Mouse (Mus musculus) cerebellum, postnatal 4 days (tissue): ENCODE measurements around the gene Tlk1.

Experiments used
- DNase-seq, 2 experiments: peaks; one replicate each; pipeline ENCODE4 v3.0.0; 2022; ENCODE audit warnings: low spot score in 2 of 2, mixed read lengths in 1 of 2

The Tlk1 gene

DNA sequence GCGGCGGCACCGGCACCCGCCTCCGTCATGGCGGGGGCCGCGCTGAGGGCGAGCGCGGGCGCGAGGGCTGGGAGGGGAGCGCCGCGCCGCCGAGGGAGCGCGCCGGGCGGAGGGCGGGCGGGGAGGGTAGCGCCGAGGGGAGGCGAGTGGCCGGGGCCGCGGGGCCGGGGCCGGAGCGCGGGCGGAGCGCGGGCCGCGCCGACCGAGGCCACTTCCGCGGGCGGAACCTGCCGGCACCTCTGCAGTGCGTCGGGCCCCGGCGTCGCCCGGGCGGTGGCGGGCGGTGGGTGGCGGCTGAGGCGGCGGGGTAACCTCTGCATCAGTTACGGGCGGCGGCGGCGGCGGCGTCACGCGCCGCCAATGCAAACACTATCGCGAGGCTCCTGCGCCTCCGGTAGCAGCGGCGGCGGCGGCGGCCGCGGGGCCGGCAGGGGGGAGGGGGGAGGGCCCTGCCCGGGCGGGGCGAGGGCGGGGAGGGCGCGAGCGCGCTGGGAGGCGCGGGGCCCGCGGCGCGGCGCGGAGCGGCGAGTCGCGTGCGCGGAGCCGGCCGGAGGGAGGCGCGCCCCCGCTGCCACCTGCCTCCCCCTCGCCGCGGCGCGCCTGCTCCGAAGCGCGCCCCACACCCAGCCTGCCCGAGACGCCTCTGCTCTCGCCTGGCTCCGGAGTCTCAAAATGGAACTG lies at the start of gene Tlk1:
TSS of gene Tlk1 (minus strand) at position 358 of the 681 bp plus-strand sequence.
- DNase-seq = peak; percentile 50 to 78

DNA sequence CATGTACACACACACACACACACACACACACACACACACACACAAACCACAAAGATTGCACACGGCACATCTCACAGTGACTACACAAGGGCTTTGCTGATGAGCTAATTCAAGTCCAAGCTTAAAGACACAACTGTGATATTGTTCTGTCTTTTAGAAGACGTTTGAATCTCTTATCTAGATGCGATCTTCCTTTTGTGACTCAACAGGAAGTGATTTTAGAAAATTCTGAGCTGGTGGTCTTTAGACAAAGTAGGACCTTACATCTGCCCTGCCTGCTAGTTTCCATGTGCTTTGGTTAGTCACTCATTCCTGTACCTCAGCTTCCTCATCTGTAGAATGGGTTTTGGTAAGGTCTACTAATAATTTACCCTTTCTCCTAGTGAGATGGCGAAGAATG lies 49.6 kb upstream of the Tlk1 start:
- DNase-seq = no peak

DNA sequence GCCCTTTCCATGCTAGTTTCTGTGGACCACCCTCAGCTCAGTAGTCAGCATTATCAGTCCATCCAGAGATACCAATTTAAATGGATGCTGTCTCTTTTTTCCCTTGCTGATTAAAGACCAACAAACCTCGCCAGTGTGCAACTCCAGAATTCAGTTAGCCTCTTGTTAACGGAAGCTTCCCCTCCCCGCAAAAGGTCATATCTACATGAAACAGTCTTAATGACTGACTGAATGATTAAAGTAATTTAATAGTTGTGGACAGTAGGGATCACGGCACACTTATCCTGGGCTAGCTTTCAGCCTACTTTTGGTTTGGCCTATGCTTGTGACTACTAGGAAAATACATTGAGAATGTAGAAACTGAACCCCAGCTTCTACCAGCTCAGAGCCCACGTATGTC lies 47.6 kb upstream of the Tlk1 start:
- DNase-seq = no peak

DNA sequence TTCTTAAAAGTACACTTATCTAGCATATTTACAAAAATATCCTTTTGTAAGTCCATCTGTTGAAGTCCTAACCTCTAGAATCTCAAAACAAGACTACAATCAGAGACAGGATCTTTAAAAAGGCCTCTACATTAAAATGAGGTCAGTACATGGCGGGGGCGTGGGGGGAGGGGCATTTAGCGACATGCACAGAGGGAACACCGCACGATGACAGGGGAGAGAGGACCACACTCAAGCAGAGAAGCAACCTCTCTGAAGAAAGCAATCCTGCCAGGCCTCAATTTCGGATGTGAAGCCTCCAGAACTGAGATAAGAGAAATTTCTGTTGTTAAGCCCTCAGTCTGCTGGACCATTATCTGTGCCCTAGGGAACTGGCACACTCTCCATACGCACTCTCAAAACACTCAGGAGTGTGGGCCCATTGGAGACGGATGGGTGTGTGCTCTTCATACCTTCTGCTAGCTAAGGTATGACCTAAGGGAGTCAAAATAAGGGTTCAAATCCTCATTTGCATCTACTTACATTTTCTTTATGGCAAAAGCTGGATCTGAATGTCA lies 46.0 kb upstream of the Tlk1 start:
- DNase-seq = no peak

DNA sequence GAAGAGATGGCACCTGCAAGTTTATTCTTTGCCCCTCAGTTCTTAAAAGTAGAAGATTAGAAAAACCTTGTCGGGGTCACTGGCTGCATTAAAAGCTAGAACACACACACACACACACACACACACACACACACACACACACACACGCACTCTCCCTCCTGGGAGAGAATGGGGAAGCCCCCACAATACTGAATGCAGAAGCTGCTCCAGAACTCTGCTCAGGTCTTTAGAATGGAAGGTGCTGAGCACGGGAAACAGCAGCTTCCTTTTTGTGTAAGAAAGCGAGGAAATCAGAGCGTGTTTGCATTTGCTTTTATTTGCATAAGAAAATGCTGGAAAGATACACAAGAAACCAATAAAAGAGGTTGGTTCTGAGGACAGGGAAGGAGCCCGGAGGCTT lies 45.3 kb upstream of the Tlk1 start:
- DNase-seq = no peak

DNA sequence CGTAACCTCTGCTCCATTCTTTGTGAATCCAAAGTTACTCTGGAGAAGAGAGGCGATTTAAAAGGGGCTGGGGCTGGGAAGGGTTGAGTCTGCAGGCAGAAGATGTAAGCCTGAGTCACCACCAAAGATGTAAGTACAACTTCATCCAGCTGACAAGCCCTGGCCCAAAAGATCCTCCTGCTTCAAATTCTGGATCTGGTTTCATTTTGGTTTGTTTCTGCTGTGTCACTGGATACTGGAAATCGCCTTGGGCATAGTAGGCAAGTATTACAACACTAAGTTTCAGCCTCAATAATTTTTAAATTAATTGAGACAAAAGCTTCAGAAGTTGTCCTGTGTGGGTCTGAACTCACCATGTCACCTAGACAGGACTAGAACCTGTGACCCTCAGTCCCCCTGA lies 43.6 kb upstream of the Tlk1 start:
- no peak for DNase-seq

DNA sequence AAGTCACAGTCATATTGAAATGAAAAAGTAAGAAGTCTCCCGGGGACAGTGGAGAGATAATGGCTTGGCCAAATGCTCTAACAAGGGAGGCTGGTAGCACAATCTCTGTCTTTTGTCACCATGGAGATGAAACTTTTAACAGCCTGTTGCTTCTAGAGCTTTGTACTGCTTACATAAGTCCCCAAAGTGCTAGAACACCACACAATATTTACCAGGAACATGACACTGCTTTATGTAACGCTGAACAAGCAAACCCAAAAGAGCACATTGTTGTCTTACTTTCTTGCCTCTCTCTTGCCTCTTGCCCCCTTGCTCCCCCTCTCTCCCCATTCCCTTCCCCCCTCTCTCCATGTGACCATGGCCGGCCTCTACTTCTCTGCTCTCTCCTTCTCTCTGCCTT lies 41.7 kb upstream of the Tlk1 start:
- no peak for DNase-seq

DNA sequence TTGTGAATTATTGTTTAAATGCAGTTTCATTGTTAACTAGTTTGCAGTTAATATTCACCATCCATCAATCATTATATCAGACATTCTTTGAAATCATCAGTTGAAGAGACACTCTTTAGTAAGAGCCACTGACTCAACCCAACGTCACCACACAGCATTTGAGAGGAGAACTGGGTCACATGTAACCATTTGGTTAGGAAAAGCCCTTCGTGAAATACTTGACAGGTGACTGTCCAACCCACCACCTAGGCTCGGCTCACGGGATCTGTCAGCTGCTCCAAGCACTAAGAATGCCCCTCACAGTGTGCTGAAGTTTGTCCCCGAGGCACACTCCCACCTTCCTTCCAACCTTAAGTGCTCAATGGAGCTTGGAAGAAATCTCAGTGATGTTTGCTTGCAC lies 37.4 kb upstream of the Tlk1 start:
- DNase-seq = no peak

DNA sequence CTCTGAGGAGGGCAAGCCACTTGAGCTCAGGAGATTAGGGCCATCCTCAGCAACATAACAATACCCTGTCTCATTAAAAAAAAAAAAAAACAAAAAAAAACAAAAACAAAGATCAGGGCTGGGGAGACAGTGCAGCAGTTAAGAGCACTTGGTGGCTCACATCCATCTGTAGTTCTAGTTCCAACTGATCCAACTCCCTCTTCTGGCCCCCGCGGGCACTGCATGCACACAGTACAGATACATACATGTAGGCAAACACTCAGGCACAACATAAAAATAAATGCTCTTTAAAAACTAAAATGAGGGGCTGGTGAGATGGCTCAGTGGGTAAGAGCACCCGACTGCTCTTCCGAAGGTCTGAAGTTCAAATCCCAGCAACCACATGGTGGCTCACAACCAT lies 34.2 kb upstream of the Tlk1 start:
- DNase-seq = no peak

DNA sequence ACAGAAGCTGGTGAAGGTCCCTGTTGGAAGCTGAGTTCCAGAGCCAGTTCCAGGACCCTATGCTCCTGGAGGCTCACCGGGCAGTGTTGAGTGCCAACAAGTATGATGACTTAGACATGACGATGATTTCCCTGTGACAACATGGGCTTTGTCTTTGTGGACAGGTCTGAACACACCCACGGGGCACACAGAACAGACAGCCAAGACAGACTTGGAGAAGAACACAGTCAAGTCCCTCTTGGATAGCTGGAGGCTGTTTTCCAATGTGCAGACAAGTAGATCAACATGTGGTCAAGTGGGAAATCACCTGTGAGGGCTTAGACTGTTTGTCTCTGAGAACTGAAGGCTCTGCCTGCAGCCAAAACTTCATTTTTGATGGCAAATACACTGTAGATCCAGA lies 31.4 kb upstream of the Tlk1 start:
- no peak for DNase-seq

DNA sequence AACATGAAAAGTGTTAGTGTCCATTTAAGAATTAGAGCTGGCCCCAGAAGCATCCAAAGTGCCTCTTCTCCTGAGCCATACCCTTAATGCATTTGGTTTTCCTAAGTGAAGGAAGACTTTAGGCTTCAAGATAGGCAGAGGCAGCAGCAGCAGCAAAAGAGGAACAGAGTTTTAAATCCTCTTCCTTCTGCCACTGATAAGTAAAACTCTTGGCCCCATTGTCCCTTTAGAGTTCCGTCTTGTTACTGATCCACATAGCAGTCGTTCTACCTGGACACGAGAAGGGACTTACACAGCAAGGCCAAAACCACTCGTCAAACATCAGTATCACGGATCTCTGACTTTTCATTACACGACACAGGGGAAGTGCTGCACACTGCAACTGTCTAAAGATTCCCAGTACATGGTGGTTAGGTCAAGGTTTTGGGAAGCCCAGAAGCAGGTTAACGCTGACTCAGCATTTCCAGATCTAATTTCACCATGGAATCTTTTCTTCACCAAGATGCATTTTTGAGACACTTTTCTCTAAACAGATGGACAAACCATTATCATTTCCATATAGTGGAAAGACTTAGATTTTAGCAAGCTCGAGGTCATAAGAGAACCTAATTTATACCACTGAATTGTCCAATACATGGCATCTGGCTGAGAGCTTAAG lies 28.8 kb upstream of the Tlk1 start:
- DNase-seq = no peak

DNA sequence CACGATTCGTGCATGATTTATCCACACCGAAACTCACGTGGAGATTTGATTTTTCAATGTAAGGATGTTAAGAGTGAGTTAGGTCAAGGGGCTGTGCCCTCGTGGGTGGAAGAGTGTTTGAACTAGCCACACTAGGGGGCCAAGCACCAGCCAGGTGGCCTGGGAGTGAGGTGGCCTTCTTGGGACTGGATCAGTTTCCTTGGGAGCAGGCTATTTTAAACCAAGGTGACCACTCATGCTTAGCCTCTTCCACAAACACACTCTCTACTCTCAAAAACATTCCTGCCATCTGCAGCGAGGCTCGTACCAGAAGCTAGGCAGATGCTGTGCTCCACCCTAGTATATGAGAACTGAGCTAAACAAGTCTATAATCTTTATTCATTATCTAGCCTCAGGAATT lies 27.8 kb upstream of the Tlk1 start:
- no peak for DNase-seq

DNA sequence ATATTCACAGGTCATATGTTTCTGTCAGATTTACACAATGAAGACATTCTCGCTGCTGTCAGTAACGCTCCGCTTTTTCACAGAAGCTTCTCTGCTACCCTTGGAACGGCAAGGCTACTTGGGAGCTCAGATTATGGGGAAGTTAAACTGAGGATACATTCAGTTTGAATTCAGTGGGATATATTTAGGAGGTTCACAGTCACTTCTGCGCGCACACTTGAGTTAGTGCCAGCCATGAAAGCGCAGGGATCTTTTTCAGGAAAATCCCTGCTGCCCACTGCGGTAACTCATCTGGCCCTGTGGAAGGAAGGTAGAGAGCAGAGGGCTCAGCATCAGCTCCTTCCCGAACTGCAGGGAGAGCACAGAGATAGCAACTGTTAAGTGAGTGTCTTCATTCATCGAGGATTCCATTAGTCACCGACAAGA lies 27.3 kb upstream of the Tlk1 start:
- no peak for DNase-seq

DNA sequence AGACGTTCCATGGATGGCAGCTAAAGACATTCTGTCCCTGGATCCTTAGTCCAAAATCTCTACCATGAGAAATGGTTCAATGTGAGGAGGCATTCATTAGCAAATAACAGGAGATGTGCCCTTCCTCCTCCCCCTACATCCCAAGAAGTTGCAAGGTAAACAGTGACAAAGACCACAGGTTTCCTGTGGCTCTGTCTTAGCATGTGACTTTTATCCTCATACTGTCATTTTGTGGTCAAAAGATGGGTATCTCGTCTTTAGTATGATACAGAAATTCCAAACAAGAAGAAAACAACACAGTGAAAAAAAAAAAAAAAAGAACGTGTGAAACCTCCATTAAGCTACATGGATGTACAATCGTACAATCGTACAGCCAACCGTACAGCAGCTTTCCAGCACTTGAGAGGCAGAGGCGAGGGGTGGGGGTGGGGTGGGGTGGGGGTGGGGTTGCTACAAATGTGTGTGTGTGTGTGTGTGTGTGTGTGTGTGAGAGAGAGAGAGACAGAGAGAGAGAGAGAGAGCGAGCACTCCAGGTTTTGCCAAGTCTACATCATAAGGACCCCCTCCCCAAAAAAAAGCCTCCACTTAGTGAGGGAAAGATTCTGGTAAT lies 26.8 kb upstream of the Tlk1 start:
- DNase-seq = no peak

DNA sequence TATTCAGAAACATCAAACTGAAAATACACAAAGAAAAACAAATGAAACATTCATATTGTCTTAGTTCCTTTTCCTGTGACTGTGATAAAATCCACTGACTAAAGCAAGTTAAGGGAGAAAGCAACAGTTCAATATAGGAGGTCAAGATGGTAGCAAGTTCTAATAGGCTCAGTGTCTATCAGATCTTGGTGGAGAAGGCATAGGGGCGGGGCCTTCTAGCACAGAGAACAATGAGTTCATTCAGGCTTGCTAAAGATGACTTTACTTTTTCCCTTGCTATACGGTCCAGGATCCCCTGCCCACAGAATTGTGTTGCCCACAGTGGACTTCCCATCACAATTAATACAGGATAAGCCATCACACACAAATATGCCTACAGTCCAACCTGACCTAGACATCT lies 20.3 kb upstream of the Tlk1 start:
- no peak for DNase-seq

DNA sequence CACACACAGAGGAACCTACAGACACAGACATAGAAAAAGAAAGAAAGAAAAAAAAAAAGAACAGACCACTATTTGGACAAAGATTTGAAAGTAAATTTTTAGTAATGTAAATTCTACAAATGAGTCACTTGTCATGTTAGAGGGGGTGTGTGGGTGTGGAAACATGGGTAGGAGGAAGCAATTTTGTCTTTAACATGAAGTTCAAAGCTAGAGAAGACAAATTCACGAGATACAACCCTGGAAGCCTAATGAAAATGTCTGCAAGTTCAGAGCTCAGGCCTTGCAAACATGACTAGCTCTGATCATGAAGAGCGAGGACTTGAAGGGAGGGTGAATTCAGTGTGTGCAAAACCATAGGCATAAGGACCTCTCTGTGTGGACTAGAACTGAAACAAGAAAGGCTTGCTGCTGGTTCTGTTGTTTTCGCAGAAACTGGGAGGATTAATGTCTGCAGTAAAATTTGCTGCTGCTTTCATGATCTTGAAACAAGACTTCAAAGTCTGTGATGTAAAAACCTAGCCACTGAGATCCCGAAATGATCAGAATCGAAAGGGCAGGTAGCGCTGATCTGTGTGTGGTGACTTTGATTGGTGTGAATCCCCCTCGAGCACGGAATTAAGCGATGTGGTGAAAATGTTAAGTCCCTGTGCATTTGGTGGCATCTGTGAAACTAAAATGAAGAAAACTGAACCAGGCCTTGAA lies 19.3 kb upstream of the Tlk1 start:
- DNase-seq = no peak

DNA sequence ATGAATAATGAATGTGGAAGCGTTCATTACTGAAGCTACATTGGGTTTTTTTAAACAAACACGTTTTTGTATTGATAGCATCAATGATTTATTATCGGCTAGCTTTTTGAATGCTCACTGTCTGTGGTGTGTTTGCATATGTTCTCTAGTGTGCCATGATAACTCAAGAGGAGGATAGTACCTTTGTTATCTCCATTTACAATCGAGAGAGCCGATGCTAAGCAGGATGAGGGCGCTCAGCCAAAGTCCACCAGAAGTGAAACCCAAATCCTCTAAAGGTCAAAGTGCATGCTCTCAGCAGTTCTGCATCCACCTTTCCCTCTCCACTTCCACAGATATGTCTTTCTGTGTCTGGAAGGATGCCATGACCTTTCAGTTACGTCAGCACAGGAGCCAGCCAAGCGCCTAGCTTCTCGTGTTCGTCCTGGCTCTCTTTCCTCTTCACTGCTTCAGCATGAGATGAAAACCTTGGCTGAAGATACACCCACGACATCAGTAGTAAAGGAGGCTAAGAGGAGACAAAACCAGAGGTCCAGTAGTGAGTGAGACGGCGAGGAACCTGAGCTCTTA lies 16.6 kb upstream of the Tlk1 start:
- DNase-seq = no peak

DNA sequence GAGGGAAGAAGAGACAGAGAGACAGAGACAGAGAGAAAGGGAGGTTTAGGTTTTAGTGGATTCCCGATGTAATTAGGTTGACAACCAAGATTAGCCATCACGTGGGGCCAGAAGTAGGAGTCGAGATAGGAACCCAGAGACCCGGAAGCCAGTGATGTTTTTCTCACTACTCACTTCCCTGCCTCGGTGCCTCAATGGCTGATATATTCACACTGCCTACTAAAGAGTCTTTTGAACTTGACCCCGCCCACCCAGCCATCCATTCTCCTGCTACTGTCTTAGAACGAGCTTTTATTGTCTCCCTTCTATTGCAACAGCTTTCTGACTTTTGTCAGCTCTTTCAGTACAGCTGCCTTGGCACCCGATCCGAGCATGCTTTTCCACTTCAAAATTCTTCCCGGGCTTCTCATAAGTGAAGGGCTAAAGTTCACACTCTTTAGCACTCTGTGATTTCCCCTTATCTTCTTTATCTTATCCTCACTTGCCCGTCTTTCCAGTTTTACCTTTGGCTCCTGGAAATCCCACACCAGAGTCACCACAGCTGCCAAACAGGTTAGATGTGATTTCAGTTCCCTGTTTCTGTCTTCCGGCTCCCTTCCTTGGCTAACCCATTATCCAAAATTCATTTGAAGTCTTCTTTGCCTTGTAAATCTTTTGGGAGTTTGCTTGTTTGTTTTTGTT lies 13.1 kb upstream of the Tlk1 start:
- DNase-seq = no peak

DNA sequence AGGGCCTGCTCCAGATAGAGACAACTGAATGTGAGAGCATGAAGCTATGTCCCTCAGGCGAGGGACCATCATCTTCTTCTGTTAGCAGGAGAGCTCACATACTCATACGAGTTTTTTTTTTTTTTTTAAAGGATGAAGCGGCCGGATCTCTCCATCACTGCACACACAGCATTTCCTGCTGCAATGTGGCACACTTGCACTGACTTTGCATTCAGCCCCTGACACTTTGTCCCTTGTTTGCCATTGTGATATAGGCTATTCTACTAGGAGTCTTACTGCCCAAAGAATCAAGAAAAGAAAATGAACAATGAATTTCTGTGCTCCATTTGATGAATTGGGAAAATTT lies 10.8 kb upstream of the Tlk1 start:
- DNase-seq = no peak

DNA sequence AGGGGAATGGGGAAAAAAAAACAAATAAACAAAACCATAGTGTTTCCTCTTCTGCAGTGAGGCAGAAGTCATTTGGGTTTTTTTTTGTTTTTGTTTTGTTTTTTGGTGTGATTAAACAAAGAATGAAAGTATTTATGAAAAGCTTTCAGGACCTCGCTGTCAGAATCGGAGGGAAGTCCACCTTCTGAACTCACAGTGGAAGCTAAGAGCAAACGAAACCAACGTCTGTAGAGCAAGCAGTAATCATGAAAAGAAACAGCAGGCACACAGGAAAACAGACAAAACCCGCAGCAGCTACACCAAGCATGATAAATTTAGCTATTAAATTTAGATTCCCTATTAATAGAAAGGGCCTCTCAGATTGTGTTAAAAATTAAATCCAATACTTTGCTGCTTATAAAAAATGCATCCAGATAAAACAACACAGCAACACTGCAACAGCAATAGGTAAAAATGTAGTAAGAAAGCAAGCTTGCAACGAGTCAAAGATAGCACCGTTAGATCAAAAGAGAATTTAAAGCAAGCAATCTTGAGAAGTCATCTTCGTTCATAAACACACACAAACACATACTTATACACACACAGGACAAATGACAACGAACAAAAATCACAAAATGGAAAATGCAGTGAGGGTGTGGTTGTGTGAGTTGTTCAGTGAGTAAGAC lies 10.2 kb upstream of the Tlk1 start:
- no peak for DNase-seq

DNA sequence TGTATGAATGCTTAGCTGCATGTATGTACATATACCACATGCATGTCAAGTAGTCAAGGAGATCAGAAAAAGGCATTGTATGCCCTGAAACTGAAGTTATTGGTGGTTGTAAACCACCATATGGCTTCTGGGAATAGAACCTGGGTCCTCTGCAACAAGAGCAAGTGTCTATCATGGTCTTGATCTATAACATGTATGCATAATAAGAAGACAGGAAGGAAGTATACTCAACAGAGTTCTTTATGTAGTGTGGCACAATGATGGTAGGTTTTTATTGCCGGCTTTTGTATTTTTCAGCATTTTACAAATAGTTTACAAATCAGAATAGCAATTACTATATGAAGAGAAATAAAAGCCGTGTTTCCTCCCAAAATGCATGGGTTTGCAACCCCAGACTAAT lies 9.7 kb upstream of the Tlk1 start:
- no peak for DNase-seq
